Mouse (Mus musculus) hematopoietic multipotent progenitor cell, adult 10-12 weeks (in vitro differentiated cells): Measurements from ENCODE around the gene Tmem117. TPM values are rescaled to one million over a fixed set of nuclear protein-coding genes. Genes with fewer than 3 reads are reported as not detected.

ENCODE experiments used
- polyA plus RNA-seq: library from polyadenylated mRNA; stranded (reverse); fragments of >175 nt; gene quantifications from 2 replicates; pipeline ENCODE4 v1.2.3, GENCODE M21; 2012; ENCODE audit warnings: low replicate concordance

Tmem117 gene
- not detected in 2 replicates for polyA plus RNA-seq

DNA sequence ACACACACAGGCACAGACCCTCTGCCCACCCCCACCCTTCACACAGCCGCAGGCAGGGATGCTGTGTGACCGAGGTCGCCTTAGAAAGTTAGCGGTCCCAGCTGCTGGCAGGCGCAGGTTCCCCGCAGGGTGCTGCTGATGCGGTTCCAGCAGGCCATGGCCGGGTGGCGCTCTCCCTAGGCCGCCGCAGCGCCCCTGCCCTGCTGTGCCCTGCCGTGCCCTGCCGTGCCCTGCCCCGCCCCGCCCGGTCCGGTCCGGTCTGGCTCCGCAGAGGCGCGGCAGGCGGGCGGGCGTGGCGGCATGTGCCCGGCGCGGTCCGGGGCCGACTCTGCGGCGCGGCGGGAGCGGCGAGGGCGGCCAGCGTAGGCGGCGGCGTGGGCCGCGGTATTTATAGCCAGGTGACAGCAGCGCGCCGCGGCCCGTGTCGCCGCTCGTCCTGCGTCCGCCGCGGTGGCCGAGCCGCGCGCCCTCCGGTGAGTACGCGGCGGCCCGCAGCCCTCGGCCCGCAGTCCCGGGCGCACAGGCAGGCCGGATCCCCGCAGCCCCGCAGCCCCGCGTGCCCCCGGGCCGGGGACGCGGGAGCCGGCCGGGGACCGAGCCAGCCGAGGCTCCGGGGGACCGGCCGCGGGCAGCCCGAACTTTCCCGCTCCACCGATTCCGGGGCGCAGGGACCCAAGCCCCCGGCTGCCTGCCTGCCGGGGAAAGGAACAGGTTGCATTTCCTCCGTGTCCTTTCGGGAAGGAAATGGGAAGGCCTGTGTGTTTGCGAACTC is at the start of gene Tmem117:
Gene Tmem117, plus strand, starts transcription at position 403 of the 772 bp plus-strand sequence.

DNA sequence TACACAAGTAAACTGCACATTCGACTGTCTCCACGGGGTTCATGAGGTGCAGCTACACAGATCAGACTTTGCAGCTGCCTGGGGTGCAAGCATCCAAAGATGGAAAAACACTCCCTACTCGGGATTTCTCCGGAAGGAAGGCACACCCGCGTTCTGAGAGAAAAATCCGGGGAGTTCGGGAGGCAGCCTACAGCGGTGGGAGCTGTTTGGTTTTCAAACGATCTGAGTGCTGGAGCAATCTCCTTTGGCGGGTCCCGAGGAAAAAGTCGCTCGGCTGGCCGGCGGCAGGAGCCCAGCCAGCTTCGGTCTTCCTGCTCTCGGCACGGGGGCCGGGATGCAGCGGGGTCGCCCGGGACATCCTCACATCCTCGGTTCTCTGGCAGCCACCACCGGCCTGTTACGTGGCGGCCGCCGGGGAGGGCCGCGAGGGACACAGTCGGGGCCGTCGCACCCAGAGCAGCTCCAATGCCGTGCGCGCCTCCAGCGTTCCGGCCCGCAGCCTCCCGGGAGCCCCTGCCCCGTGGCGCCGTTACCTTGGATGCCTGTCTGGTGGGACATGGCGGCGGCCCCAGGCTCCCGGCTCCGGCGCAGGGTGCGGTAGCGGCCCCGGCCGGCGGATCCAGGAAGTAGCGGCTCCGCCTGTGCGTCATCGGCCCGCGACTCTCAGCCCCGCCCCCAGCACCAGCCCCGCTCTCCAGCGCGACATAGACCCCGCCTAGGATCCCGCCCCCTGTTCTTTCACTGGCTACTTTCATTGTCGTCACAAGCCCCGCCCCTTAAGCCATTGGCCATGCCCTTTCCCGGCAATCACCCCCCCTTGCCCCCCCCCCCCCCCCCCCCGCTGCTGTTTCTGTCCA is 39.6 kb upstream of the Tmem117 start, which contains the start of gene Twf1:
Gene Twf1, minus strand, starts transcription at position 671 of the 857 bp plus-strand sequence.

Other genes starting within 250 kb of the Tmem117 start
- gene Adamts20, start 163.8 kb upstream of the Tmem117 start, polyA plus RNA-seq, result 0.03 TPM in 1 of 2 replicates, not detected in the other
- gene Pus7l, start 85.7 kb upstream of the Tmem117 start, polyA plus RNA-seq, result 2.8 and 4.6 TPM in 2 replicates
- gene Irak4, start 85.6 kb upstream of the Tmem117 start, polyA plus RNA-seq, result 16.5 TPM in 2 replicates
- gene Twf1, start 39.3 kb upstream of the Tmem117 start, polyA plus RNA-seq, result 3.3 and 6.0 TPM in 2 replicates